In the genomic region with DNA sequence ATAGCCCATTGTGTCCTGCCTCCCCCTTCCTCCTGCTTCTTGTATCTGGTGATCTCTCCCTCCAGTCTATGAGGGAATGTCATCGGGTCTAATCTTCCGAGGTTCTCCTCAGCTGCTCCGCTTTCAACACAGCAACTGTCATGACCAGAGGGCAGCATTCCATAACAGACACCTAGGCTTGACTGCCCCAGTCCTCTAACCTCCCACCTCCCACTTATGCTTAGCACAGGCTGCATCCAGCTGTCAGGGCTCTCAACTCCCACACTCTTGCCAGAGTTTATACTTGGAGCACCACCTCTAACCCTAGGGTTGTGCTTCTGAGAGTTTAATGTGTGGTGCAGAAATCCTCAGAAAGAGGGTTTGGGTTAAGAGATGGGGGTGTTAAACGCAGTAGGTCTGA, we compare ENCODE assay signal across 19 mouse cellular contexts.
DNase-seq lines count a peak whose midpoint lies in the region; ATAC-seq and TF ChIP-seq lines count a peak whose summit lies in the region.
"Had no signal": no experiment of that assay in that cellular context is flagged by ENCODE, and none has a peak within 500 bp of the region (broad histone marks: within the 10 kb centered on the region; RNA-seq: fewer than 3 reads in every experiment).

No protein-coding gene starts in this region.

- H3K9ac ChIP-seq in kidney, embryonic 16.5 days (replicated peaks; ENCODE audit: low read length) = no peak overlapping the region
- no peak overlapping the region for H3K9ac ChIP-seq in lung, embryonic 14.5 days
- no peak overlapping the region for H3K9ac ChIP-seq in forebrain, embryonic 16.5 days (replicated peaks; ENCODE audit: low read depth, low read length)
- H3K9ac ChIP-seq: embryonic facial prominence, embryonic 15.5 days; heart, embryonic 13.5 days; limb, embryonic 15.5 days; liver, postnatal 0 days had no signal

- no peaks in the 10 kb centered on the region for H3K27me3 ChIP-seq in kidney, embryonic 16.5 days (ENCODE audit: insufficient read depth, low read length)
- H3K27me3 ChIP-seq in lung, embryonic 14.5 days (ENCODE audit: insufficient read depth, low read length) = no peaks in the 10 kb centered on the region
- no peaks in the 10 kb centered on the region for H3K27me3 ChIP-seq in forebrain, embryonic 16.5 days (replicated peaks; ENCODE audit: control insufficient read depth, insufficient read depth, low read length)
- H3K27me3 ChIP-seq: embryonic facial prominence, embryonic 15.5 days; heart, embryonic 13.5 days; limb, embryonic 15.5 days; Patski had no signal

- H3K4me2 ChIP-seq in kidney, embryonic 16.5 days (replicated peaks; ENCODE audit: low read depth, low read length) = no peak overlapping the region
- H3K4me2 ChIP-seq in lung, embryonic 14.5 days = no peak overlapping the region
- H3K4me2 ChIP-seq in forebrain, embryonic 16.5 days (ENCODE audit: low read length) = no peak overlapping the region
- H3K4me2 ChIP-seq: embryonic facial prominence, embryonic 15.5 days; heart, embryonic 13.5 days; limb, embryonic 15.5 days had no signal

- no peak overlapping the region for H3K27ac ChIP-seq in kidney, embryonic 16.5 days (ENCODE audit: low read length)
- H3K27ac ChIP-seq in lung, embryonic 14.5 days (ENCODE audit: low read depth) = no peak overlapping the region
- no peak overlapping the region for H3K27ac ChIP-seq in forebrain, embryonic 16.5 days (ENCODE audit: low read length)
- H3K27ac ChIP-seq: embryonic facial prominence, embryonic 15.5 days; forebrain, embryonic 10.5 days; heart, embryonic 13.5 days; limb, embryonic 15.5 days had no signal

- no peaks in the 10 kb centered on the region for H3K9me3 ChIP-seq in kidney, embryonic 16.5 days (ENCODE audit: low read length)
- no peaks in the 10 kb centered on the region for H3K9me3 ChIP-seq in lung, embryonic 14.5 days (ENCODE audit: low read depth, low read length)
- no peaks in the 10 kb centered on the region for H3K9me3 ChIP-seq in forebrain, embryonic 16.5 days (ENCODE audit: control insufficient read depth, low read length)
- H3K9me3 ChIP-seq: embryonic facial prominence, embryonic 15.5 days; forebrain, embryonic 10.5 days; heart, embryonic 13.5 days; limb, embryonic 15.5 days had no signal

- no peak overlapping the region for H3K4me3 ChIP-seq in kidney, embryonic 16.5 days (ENCODE audit: low read length)
- H3K4me3 ChIP-seq in lung, embryonic 14.5 days (ENCODE audit: low read depth, low read length) = no peak overlapping the region
- H3K4me3 ChIP-seq in forebrain, embryonic 16.5 days (replicated peaks; ENCODE audit: low read length) = no peak overlapping the region
- H3K4me3 ChIP-seq: embryonic facial prominence, embryonic 15.5 days; forebrain, embryonic 10.5 days; heart, embryonic 13.5 days; limb, embryonic 15.5 days had no signal

- H3K4me1 ChIP-seq in kidney, embryonic 16.5 days (ENCODE audit: insufficient read depth, low read length) = 0 out of 2 replicates have a peak, but pooled peaks cover 6% of the 10 kb centered on the region
- H3K4me1 ChIP-seq in lung, embryonic 14.5 days (ENCODE audit: insufficient read depth) = no peaks in the 10 kb centered on the region
- H3K4me1 ChIP-seq in forebrain, embryonic 16.5 days (replicated peaks; ENCODE audit: control insufficient read depth, insufficient read depth, low read length) = no peaks in the 10 kb centered on the region
- H3K4me1 ChIP-seq: embryonic facial prominence, embryonic 15.5 days; forebrain, embryonic 10.5 days; limb, embryonic 15.5 days had no signal

- DNase-seq in kidney, adult 11 months = peak; percentile 24
- no peak for DNase-seq in kidney, adult 18-20 months
- peak; percentile 79 for DNase-seq in lung, embryonic 14.5 days
- peak; percentile 34 to 72 for DNase-seq in lung, postnatal 4 days
- no peak for DNase-seq in gastrocnemius, postnatal 10 days
- DNase-seq: adrenal gland, postnatal 36 days; cerebellum, adult 8-10 months; gastrocnemius, postnatal 25 days; liver, postnatal 0 days; midbrain, embryonic 14.5 days; thymus, postnatal 14 days had no signal

- no peaks in the 10 kb centered on the region for H3K36me3 ChIP-seq in kidney, embryonic 16.5 days (ENCODE audit: insufficient read depth, low read length)
- no peaks in the 10 kb centered on the region for H3K36me3 ChIP-seq in lung, embryonic 14.5 days (ENCODE audit: insufficient read depth)
- H3K36me3 ChIP-seq in forebrain, embryonic 16.5 days (ENCODE audit: control insufficient read depth, insufficient read depth) = no peaks in the 10 kb centered on the region
- H3K36me3 ChIP-seq: embryonic facial prominence, embryonic 15.5 days; forebrain, embryonic 10.5 days; heart, embryonic 13.5 days; limb, embryonic 15.5 days had no signal

- TF ChIP-seq CTCF in lung, embryonic 14.5 days (IDR thresholded peaks at IDR 0.05; ENCODE audit: low read depth) = no peak

- peak; percentile 93 for ATAC-seq in kidney, embryonic 16.5 days (ENCODE audit: low FRiP score, low TSS enrichment)
- peak; percentile 94 for ATAC-seq in lung, embryonic 14.5 days (ENCODE audit: insufficient read depth)
- no peak for ATAC-seq in forebrain, embryonic 16.5 days
- ATAC-seq in activated CD4-positive, CD25-positive, alpha-beta regulatory T cell, adult 4 months = no peak
- ATAC-seq: liver, postnatal 0 days; Patski had no signal

- WGBS in kidney, embryonic 16.5 days = 27% methylated on average over 4 of the region's 4 CpGs
- WGBS in lung, embryonic 14.5 days = 28% methylated on average over 4 of the region's 4 CpGs
- WGBS in forebrain, embryonic 16.5 days = 95% methylated on average over 4 of the region's 4 CpGs

Comparison
In these comparisons a context has a peak if more than half of its experiments do, and no peak if none do; other contexts are left out.
1. DNase-seq: peak in kidney, adult 11 months (single experiment), lung, embryonic 14.5 days (single experiment) and lung, postnatal 4 days (2 of 2); none in kidney, adult 18-20 months (single experiment) and gastrocnemius, postnatal 10 days (single experiment).
2. ATAC-seq: peak in kidney, embryonic 16.5 days (single experiment) and lung, embryonic 14.5 days (single experiment); none in forebrain, embryonic 16.5 days (single experiment) and activated CD4-positive, CD25-positive, alpha-beta regulatory T cell, adult 4 months (single experiment).